Mouse (Mus musculus) intestine, postnatal 0 days (tissue): ENCODE measurements around the gene Bag2. TPM values are rescaled to one million over a fixed set of nuclear protein-coding genes. Genes with fewer than 3 reads are reported as not detected.

Experiments
- ATAC-seq: fragments of 200-750 bp; cut with Nextera tagmentation; 2 replicates; pipeline ENCODE4 v1.8.0; 2017; ENCODE audit warnings: mild to moderate bottlenecking, moderate TSS enrichment, moderate library complexity
- H3K27ac ChIP-seq: fragments of 300-500 bp; sonication (generic); 2 replicates; pipeline ENCODE4 v1.5.1; 2014; ENCODE audit warnings: mild to moderate bottlenecking, low read depth, low read length, moderate library complexity
- H3K27me3 ChIP-seq: fragments of 300-500 bp; sonication (generic); replicated peaks from 2 replicates; pipeline ENCODE4 v1.6.1; 2014; ENCODE audit warnings: low read length, mixed read lengths; ENCODE audit not compliant: control insufficient read depth, insufficient read depth
- H3K36me3 ChIP-seq: fragments of 300-500 bp; sonication (generic); 2 replicates; pipeline ENCODE4 v1.6.1; 2014; ENCODE audit warnings: mild to moderate bottlenecking, moderate library complexity; ENCODE audit not compliant: control insufficient read depth, insufficient read depth
- H3K4me1 ChIP-seq: fragments of 300-500 bp; sonication (generic); replicated peaks from 2 replicates; pipeline ENCODE4 v1.6.1; 2014; ENCODE audit warnings: antibody characterized with exemption, low read length, mixed read lengths; ENCODE audit not compliant: control insufficient read depth, insufficient read depth
- H3K4me2 ChIP-seq: fragments of 300-500 bp; sonication (generic); replicated peaks from 2 replicates; pipeline ENCODE4 v1.6.1; 2014; ENCODE audit warnings: low read depth, mild to moderate bottlenecking, moderate library complexity
- H3K4me3 ChIP-seq: fragments of 300-500 bp; sonication (generic); 2 replicates; pipeline ENCODE4 v1.5.1; 2014; ENCODE audit warnings: low read depth, low read length
- H3K9ac ChIP-seq: fragments of 300-500 bp; sonication (generic); 2 replicates; pipeline ENCODE4 v1.6.1; 2014; ENCODE audit warnings: mild to moderate bottlenecking, low read depth, low read length
- H3K9me3 ChIP-seq: fragments of 300-500 bp; sonication (generic); 2 replicates; pipeline ENCODE4 v1.6.1; 2016; ENCODE audit warnings: mixed run types; ENCODE audit not compliant: control insufficient read depth
- CTCF ChIP-seq: sonication (generic); IDR thresholded peaks from 2 replicates; pipeline ENCODE4 v1.5.1; 2016; ENCODE audit warnings: low read depth, mild to moderate bottlenecking, control low read depth, antibody characterized with exemption, moderate library complexity
- WGBS: fragments of 180-500 bp; shearing (Covaris S2); extraction: QIAGEN DNeasy Blood & Tissue Kit; methylation state at CpG from one replicate; pipeline ENCODE4 v1.1.7; 2014; 5-methylcytosine and 5-hydroxymethylcytosine counted together
- polyA plus RNA-seq: library from polyadenylated mRNA; unstranded; fragments of >200 nt; fragmentation: Nextera tagmentation; extraction: Ambion mirVana; gene quantifications from 2 replicates; pipeline ENCODE4 v1.2.1, GENCODE M21; 2015

Bag2 gene
- polyA plus RNA-seq, 1 experiment from 2014 or later, result 26.0 TPM

- Histone ChIP-seq H3K27me3 (no peaks in the 10 kb centered on the region), H3K9me3 (no peaks in the 10 kb centered on the region), H3K4me1 (no peaks in the 10 kb centered on the region), H3K9ac (no peak overlapping the region), H3K36me3 (peaks cover 47% of the 10 kb centered on the region), H3K27ac (no peak overlapping the region), H3K4me2 (no peak overlapping the region), H3K4me3 (no peak overlapping the region)
- WGBS, result 31% methylated on average over 12 of the region's 12 CpGs
- peak; percentile 99 for TF ChIP-seq CTCF
- ATAC-seq, result peak; percentile 71
These were observed 18.3 kb downstream of the Bag2 start for GRCm38 (mm10) chr1:33739302-33739701.

- Histone ChIP-seq H3K9me3 (no peaks in the 10 kb centered on the region), H3K27ac (no peak overlapping the region), H3K27me3 (no peaks in the 10 kb centered on the region), H3K36me3 (peaks cover 44% of the 10 kb centered on the region), H3K4me3 (no peak overlapping the region), H3K4me2 (no peak overlapping the region), H3K4me1 (no peaks in the 10 kb centered on the region), H3K9ac (no peak overlapping the region)
- TF ChIP-seq CTCF, result no peak
- ATAC-seq, result peak; percentile 55
- WGBS, result 81% methylated on average over 11 of the region's 11 CpGs
These were observed 18.8 kb downstream of the Bag2 start for GRCm38 (mm10) chr1:33738681-33739278.

- Histone ChIP-seq H3K4me1 (no peaks in the 10 kb centered on the region), H3K36me3 (peaks cover 44% of the 10 kb centered on the region), H3K27ac (no peak overlapping the region), H3K4me2 (no peak overlapping the region), H3K4me3 (no peak overlapping the region), H3K27me3 (no peaks in the 10 kb centered on the region), H3K9ac (no peak overlapping the region), H3K9me3 (no peaks in the 10 kb centered on the region)
- ATAC-seq, result no peak
- WGBS, result 92% methylated on average over 11 of the region's 11 CpGs
- TF ChIP-seq CTCF, result no peak
These were observed 19.3 kb downstream of the Bag2 start for GRCm38 (mm10) chr1:33738281-33738680.

- H3K4me2 ChIP-seq, result no peak overlapping the region
- H3K4me1 ChIP-seq, result no peaks in the 10 kb centered on the region
- ATAC-seq, result no peak
- H3K9me3 ChIP-seq, result no peaks in the 10 kb centered on the region
- no peak for TF ChIP-seq CTCF
- H3K4me3 ChIP-seq, result no peak overlapping the region
- no peaks in the 10 kb centered on the region for H3K27me3 ChIP-seq
- WGBS, result 58% methylated on average over 5 of the region's 5 CpGs
- H3K27ac ChIP-seq, result no peak overlapping the region
- H3K9ac ChIP-seq, result no peak overlapping the region
- H3K36me3 ChIP-seq, result peaks cover 42% of the 10 kb centered on the region
These were observed 23.5 kb downstream of the Bag2 start for GRCm38 (mm10) chr1:33734001-33734685.

GRCm38 (mm10) chr1:33733044-33733443, 24.6 kb downstream of the Bag2 start:
- WGBS, result 72% methylated on average over 9 of the region's 9 CpGs
- ATAC-seq, result no peak

GRCm38 (mm10) chr1:33725086-33725485, 32.5 kb downstream of the Bag2 start:
- WGBS, result 93% methylated on average over 5 of the region's 5 CpGs
- ATAC-seq, result no peak
- Histone ChIP-seq H3K4me3 (no peak overlapping the region), H3K36me3 (peaks cover 30% of the 10 kb centered on the region), H3K9ac (no peak overlapping the region), H3K4me1 (0 out of 2 replicates have a peak, but pooled peaks cover 4% of the 10 kb centered on the region), H3K9me3 (no peaks in the 10 kb centered on the region), H3K4me2 (no peak overlapping the region), H3K27me3 (no peaks in the 10 kb centered on the region), H3K27ac (no peak overlapping the region)
- no peak for TF ChIP-seq CTCF

More at GRCm38 (mm10) chr1:33733044-33733443, 24.6 kb downstream of the Bag2 start:
- Histone ChIP-seq H3K27ac (no peak overlapping the region), H3K4me2 (no peak overlapping the region), H3K36me3 (peaks cover 37% of the 10 kb centered on the region), H3K9me3 (no peaks in the 10 kb centered on the region), H3K9ac (no peak overlapping the region), H3K27me3 (no peaks in the 10 kb centered on the region), H3K4me3 (no peak overlapping the region), H3K4me1 (no peaks in the 10 kb centered on the region)
- no peak for TF ChIP-seq CTCF
